Mouse (Mus musculus) forelimb bud, embryonic 11.5 days (tissue): Measurements from ENCODE around the gene Agap1.

Source experiments
- DNase-seq: peaks from one replicate; pipeline ENCODE4 v3.0.0-alpha.2; 2012; ENCODE audit warnings: low read depth, low spot score

Gene Agap1

GRCm38 (mm10) chr1:89932021-89932423 is 477.4 kb downstream of the Agap1 start:
- DNase-seq = peak; percentile 32

GRCm38 (mm10) chr1:89932616-89933015 is 478.0 kb downstream of the Agap1 start:
- no peak for DNase-seq

- no peak for DNase-seq
Observed at GRCm38 (mm10) chr1:89933028-89933427, 478.4 kb downstream of the Agap1 start.

- DNase-seq = no peak
Observed at GRCm38 (mm10) chr1:89933786-89934185, 479.2 kb downstream of the Agap1 start.

GRCm38 (mm10) chr1:89934316-89935260 is 480.0 kb downstream of the Agap1 start:
- peak; percentile 33 for DNase-seq

- no peak for DNase-seq
Observed at GRCm38 (mm10) chr1:89935493-89936348, 481.1 kb downstream of the Agap1 start.

- peak; percentile 21 for DNase-seq
Observed at GRCm38 (mm10) chr1:89938884-89939595, 484.4 kb downstream of the Agap1 start.

GRCm38 (mm10) chr1:89939596-89939960 is 485.0 kb downstream of the Agap1 start:
- no peak for DNase-seq

- peak; percentile 83 for DNase-seq
Observed at GRCm38 (mm10) chr1:89939981-89940726, 485.5 kb downstream of the Agap1 start.

- DNase-seq = no peak
Observed at GRCm38 (mm10) chr1:89940961-89941524, 486.4 kb downstream of the Agap1 start.

- no peak for DNase-seq
Observed at GRCm38 (mm10) chr1:89941701-89942381, 487.2 kb downstream of the Agap1 start.

- DNase-seq = no peak
Observed at GRCm38 (mm10) chr1:89942395-89942976, 487.9 kb downstream of the Agap1 start.

- DNase-seq = peak; percentile 78
Observed at GRCm38 (mm10) chr1:89943202-89943601, 488.6 kb downstream of the Agap1 start.
